Mouse (Mus musculus): ENCODE results near the gene Tmx4. TPM values are rescaled to one million over a fixed set of nuclear protein-coding genes. Genes with fewer than 3 reads are reported as not detected.

Tmx4 gene
- total and polyA plus RNA-seq, 3 experiments, result 8.3 to 9.5 TPM; not detected in 1

DNA sequence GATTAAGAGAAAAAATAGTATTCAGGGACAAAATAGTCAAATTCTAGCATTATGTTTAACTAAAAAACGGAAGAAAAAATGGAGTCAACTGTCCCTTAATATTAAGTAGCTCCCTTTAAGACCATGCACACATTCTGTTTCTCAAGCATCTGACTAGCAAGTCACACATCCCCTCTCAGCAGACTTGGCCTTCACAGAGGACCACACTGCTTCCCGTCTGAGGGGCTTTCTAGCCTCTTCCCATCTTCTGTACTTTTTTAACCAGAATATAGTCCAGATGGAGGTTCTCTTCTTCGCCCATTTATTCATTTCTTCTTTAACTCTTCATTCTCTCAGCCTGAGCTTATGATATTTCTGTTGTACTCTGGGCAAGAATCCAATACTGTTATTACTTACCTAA lies 35.6 kb upstream of the Tmx4 start:
- H3K4me1 ChIP-seq (ENCODE audit: control insufficient read depth in 1 of 2, insufficient read depth in 2 of 2, low read length in 2 of 2), result no peaks in the 10 kb centered on the region
- no peak for DNase-seq (ENCODE audit: low read depth, low spot score)
- no peak for TF ChIP-seq MEF2A (IDR thresholded peaks at IDR 0.05; ENCODE audit: extremely low read depth, insufficient replicate concordance, low read depth, low read length, poor library complexity, severe bottlenecking)
- no peak for TF ChIP-seq EP300 (IDR thresholded peaks at IDR 0.05; ENCODE audit: low read depth in 1 of 2, low read length in 2 of 2)
- no peak for TF ChIP-seq SMC3 (IDR thresholded peaks at IDR 0.05; ENCODE audit: low read depth, low read length)
- TF ChIP-seq TCF12 (IDR thresholded peaks at IDR 0.05; ENCODE audit: low read depth, low read length), result no peak
- no peak overlapping the region for H3K9ac ChIP-seq (ENCODE audit: control insufficient read depth, low read depth, low read length, poor library complexity, severe bottlenecking)
- H3K36me3 ChIP-seq (ENCODE audit: control insufficient read depth in 1 of 2, insufficient read depth in 2 of 2, low read length in 2 of 2), result no peaks in the 10 kb centered on the region
- H3K27me3 ChIP-seq (ENCODE audit: control insufficient read depth in 1 of 2, insufficient read depth in 2 of 2, low read length in 2 of 2), result no peaks in the 10 kb centered on the region; a peak in 1 of 4 replicates
- H3K9me3 ChIP-seq (replicated peaks; ENCODE audit: insufficient read depth, low read length), result no peaks in the 10 kb centered on the region
- H3K4me3 ChIP-seq (ENCODE audit: control insufficient read depth in 1 of 2, insufficient read depth in 1 of 2, low read depth in 2 of 2, low read length in 2 of 2), result no peak overlapping the region
- no peak overlapping the region for H3K27ac ChIP-seq (ENCODE audit: control insufficient read depth, low read depth, low read length)
- H3K79me2 ChIP-seq (ENCODE audit: control insufficient read depth, insufficient read depth, low read length, poor library complexity), result no peaks in the 10 kb centered on the region

DNA sequence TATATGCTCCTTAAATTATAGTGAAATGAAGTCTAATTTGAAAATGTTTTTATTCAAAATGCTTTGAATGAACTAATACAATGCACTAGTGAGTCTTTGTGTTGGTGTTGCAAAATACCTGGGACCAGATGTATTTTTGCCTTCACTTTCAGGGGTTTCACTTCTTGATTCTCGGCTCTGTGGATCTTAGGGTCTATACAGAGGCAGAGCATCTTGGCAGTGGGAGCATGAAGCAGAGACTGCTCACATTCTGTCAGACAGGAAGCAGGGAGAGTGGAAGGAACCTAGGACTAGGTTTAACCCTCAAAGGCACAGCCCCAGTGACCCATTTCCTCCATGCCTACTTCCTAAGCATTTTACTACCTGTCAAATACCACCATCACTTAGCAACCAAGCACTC lies 31.5 kb upstream of the Tmx4 start:
- Histone ChIP-seq H3K79me2 (ENCODE audit: control insufficient read depth, insufficient read depth, low read length, poor library complexity) (no peaks in the 10 kb centered on the region), H3K9me3 (replicated peaks; ENCODE audit: insufficient read depth, low read length) (no peaks in the 10 kb centered on the region), H3K27me3 (ENCODE audit: control insufficient read depth in 1 of 2, insufficient read depth in 2 of 2, low read length in 2 of 2) (no peaks in the 10 kb centered on the region; a peak in 1 of 4 replicates), H3K9ac (ENCODE audit: control insufficient read depth, low read depth, low read length, poor library complexity, severe bottlenecking) (no peak overlapping the region), H3K36me3 (ENCODE audit: control insufficient read depth in 1 of 2, insufficient read depth in 2 of 2, low read length in 2 of 2) (no peaks in the 10 kb centered on the region), H3K4me1 (ENCODE audit: control insufficient read depth in 1 of 2, insufficient read depth in 2 of 2, low read length in 2 of 2) (no peaks in the 10 kb centered on the region), H3K4me3 (ENCODE audit: control insufficient read depth in 1 of 2, insufficient read depth in 1 of 2, low read depth in 2 of 2, low read length in 2 of 2) (no peak overlapping the region), H3K27ac (ENCODE audit: control insufficient read depth, low read depth, low read length) (no peak overlapping the region)
- TF ChIP-seq BHLHE40 (IDR thresholded peaks at IDR 0.05; ENCODE audit: borderline replicate concordance, low read depth, low read length), result no peak
- no peak for TF ChIP-seq MAZ (IDR thresholded peaks at IDR 0.05; ENCODE audit: low read depth, low read length)
- no peak for TF ChIP-seq E2F4 (IDR thresholded peaks at IDR 0.05; ENCODE audit: borderline replicate concordance, low read depth, low read length)
- no peak for TF ChIP-seq HCFC1 (IDR thresholded peaks at IDR 0.05; ENCODE audit: low read depth, low read length)
- no peak for TF ChIP-seq MAFK (IDR thresholded peaks at IDR 0.05; ENCODE audit: borderline replicate concordance, low read depth, low read length)
- no peak for TF ChIP-seq RCOR1 (IDR thresholded peaks at IDR 0.05; ENCODE audit: low read depth, low read length)
- TF ChIP-seq TAL1 (IDR thresholded peaks at IDR 0.05; ENCODE audit: low read length), result no peak
- TF ChIP-seq ZC3H11A (IDR thresholded peaks at IDR 0.05; ENCODE audit: low read depth, low read length), result no peak
- TF ChIP-seq MYB (IDR thresholded peaks at IDR 0.05; ENCODE audit: low read depth, low read length), result no peak
- TF ChIP-seq EP300 (IDR thresholded peaks at IDR 0.05; ENCODE audit: low read depth in 1 of 2, low read length in 2 of 2), result no peak
- no peak for TF ChIP-seq MYC (IDR thresholded peaks at IDR 0.05; ENCODE audit: low read depth, low read length)
- no peak for TF ChIP-seq MEF2A (IDR thresholded peaks at IDR 0.05; ENCODE audit: extremely low read depth, insufficient replicate concordance, low read depth, low read length, poor library complexity, severe bottlenecking)
- TF ChIP-seq CHD1 (IDR thresholded peaks at IDR 0.05; ENCODE audit: low read depth, low read length), result no peak
- TF ChIP-seq SIN3A (IDR thresholded peaks at IDR 0.05; ENCODE audit: low read length), result no peak
- no peak for TF ChIP-seq USF2 (IDR thresholded peaks at IDR 0.05; ENCODE audit: borderline replicate concordance in 1 of 2, insufficient read depth in 1 of 2, low read depth in 1 of 2, low read length in 2 of 2)
- TF ChIP-seq POLR2AphosphoS5 (IDR thresholded peaks at IDR 0.05; ENCODE audit: borderline replicate concordance, low read depth, low read length), result no peak
- TF ChIP-seq TBP (IDR thresholded peaks at IDR 0.05; ENCODE audit: low read depth, low read length), result no peak
- TF ChIP-seq MXI1 (IDR thresholded peaks at IDR 0.05; ENCODE audit: low read depth, low read length), result no peak
- TF ChIP-seq ETS1 (IDR thresholded peaks at IDR 0.05; ENCODE audit: low read depth, low read length), result no peak
- DNase-seq (ENCODE audit: low read depth, low spot score), result no peak

Data from MEL (cell line).